In the genomic region with DNA sequence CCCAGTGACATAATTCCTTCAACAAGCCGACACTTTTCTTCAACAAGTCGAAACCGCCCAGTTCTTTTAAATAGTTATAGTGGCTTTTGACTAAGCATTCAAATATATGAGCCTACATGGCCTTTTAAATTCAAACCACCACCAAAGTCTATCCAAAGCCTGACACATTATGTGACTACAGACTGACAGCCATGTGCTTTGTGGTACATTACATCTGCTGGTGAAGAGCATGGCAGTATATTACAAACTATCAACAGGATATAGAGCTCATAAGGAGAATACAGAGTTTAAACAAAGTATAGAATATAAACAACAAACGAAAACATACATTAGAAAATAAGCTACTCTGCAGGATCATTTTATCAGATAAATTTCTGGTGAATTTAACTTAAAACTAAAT, we compare ENCODE assay signal across 18 mouse cellular contexts.
A peak's percentile ranks its signal among the peaks of the same experiment; 100 is the strongest.
DNase-seq lines count a peak whose midpoint lies in the region; ATAC-seq and TF ChIP-seq lines count a peak whose summit lies in the region.
"Had no signal": no experiment of that assay in that cellular context is flagged by ENCODE, and none has a peak within 500 bp of the region (broad histone marks: within the 10 kb centered on the region; RNA-seq: fewer than 3 reads in every experiment).

No protein-coding gene starts in this region.

- H3K4me1 ChIP-seq in lung, embryonic 14.5 days (ENCODE audit: insufficient read depth) = no peaks in the 10 kb centered on the region

- no peak overlapping the region for H3K9ac ChIP-seq in lung, embryonic 14.5 days

- 54% methylated on average over 4 of the region's 4 CpGs for WGBS in lung, embryonic 14.5 days

- TF ChIP-seq CTCF in lung, embryonic 14.5 days (IDR thresholded peaks at IDR 0.05; ENCODE audit: low read depth) = no peak

- H3K27ac ChIP-seq in lung, embryonic 14.5 days (ENCODE audit: low read depth) = no peak overlapping the region

- no peak overlapping the region for H3K4me2 ChIP-seq in lung, embryonic 14.5 days

- no peaks in the 10 kb centered on the region for H3K9me3 ChIP-seq in lung, embryonic 14.5 days (ENCODE audit: low read depth, low read length)
- H3K9me3 ChIP-seq: G1E had no signal

- H3K36me3 ChIP-seq in lung, embryonic 14.5 days (ENCODE audit: insufficient read depth) = no peaks in the 10 kb centered on the region
- H3K36me3 ChIP-seq: G1E had no signal

- DNase-seq in lung, embryonic 14.5 days = peak; percentile 59
- no peak for DNase-seq in lung, postnatal 36 days
- DNase-seq: adrenal gland, adult 2 months; adrenal gland, adult 8-10 months; adrenal gland, postnatal 10 days; adrenal gland, postnatal 14 days; adrenal gland, postnatal 25 days; adrenal gland, postnatal 36 days; B cell, adult 2 months; cerebellum, adult 11 months; cerebellum, adult 11-12 months; cerebellum, adult 18-20 months; cerebellum, adult 2 months had no signal

- H3K27me3 ChIP-seq in lung, embryonic 14.5 days (ENCODE audit: insufficient read depth, low read length) = no peaks in the 10 kb centered on the region
- H3K27me3 ChIP-seq: CH12.LX, Patski had no signal

- peak; percentile 54; the same call in 1 of the 2 replicates for ATAC-seq in lung, embryonic 14.5 days (ENCODE audit: insufficient read depth)
- ATAC-seq: activated CD4-positive, CD25-positive, alpha-beta regulatory T cell, adult 4 months; CD4-positive, CD25-positive, alpha-beta regulatory T cell, adult 4 months; Patski had no signal

- H3K4me3 ChIP-seq in lung, embryonic 14.5 days (ENCODE audit: low read depth, low read length) = no peak overlapping the region
